Mouse (Mus musculus) lung, postnatal 10 days (tissue): Measurements from ENCODE around the gene Ercc1.

Source experiments
- DNase-seq: peaks from one replicate; pipeline ENCODE4 v3.0.0; 2021

Gene Ercc1

DNA sequence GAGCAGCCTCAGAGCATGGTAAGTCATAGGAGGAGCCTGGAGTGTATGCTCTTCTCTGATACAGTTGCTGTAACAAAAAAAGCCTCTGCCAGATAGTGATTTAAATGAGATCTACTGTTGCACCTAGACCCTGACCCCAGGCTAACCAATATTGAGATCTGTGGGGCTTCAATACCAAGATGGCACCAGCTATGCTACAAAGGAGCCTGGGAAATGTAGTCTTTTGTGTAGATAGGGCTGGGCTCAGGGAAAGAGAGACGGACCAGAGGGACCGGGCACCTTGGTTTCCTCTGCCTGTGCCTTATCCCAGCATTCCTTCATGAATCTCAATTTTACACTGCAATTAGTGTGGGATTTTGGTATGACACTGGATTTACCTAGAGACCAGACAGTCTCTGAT, 28.8 kb downstream of the Ercc1 start:
- no peak for DNase-seq

DNA sequence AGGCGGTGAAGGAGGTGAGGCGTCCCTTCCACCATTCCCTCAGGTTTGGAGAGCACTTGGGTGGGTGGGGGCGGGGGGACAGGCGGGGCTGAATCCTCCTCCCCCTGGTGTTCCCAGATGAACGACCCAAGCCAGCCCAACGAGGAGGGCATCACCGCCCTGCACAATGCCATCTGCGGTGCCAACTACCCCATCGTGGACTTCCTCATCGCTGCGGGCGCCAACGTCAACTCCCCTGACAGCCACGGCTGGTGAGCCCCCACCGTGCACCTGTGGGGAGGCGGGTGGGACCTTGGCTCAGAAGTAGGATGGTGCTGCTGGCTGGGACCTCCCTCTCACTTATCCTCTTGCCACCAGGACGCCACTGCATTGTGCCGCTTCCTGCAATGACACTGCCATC, 30.8 kb downstream of the Ercc1 start:
- no peak for DNase-seq

DNA sequence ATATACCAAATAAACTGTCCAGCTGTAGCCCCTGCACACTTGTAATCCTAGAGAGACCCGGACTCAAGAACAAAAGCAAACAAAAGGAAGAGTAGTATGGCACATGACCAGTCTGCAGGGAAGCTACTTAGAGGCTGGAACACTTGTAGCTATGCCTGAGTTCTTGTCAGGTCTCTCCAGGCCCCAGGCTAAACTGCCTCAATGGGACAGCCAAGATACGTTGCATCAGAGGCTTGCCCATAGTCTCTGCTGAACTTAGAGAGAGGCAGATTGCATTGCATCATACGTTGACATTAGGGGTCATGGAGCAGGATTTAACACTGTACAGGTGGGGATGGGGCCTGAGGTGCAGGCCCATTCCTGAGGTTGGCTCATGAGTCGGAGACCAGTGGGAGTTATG, 31.4 kb downstream of the Ercc1 start:
- DNase-seq: no peak

DNA sequence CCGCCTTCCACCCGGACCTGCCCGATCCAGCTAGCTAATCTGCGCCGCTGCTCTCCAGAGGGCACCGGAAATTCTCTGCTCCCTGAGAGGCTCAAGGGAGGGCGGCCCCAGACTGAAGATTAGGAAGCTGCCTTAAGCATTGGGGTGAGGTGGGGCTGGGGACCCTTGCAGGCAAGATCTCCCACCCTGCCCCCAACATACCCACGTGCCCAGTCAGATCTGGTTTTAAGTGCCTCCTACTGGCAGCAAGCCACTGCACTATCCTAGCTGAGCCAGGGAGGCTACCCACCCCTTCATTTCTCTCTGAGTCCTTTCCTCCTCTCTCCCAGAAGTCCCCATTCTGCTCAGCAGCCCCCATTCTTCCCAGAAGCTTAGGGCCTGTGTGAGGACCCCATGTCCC, 33.5 kb downstream of the Ercc1 start:
- DNase-seq: peak; percentile 36

DNA sequence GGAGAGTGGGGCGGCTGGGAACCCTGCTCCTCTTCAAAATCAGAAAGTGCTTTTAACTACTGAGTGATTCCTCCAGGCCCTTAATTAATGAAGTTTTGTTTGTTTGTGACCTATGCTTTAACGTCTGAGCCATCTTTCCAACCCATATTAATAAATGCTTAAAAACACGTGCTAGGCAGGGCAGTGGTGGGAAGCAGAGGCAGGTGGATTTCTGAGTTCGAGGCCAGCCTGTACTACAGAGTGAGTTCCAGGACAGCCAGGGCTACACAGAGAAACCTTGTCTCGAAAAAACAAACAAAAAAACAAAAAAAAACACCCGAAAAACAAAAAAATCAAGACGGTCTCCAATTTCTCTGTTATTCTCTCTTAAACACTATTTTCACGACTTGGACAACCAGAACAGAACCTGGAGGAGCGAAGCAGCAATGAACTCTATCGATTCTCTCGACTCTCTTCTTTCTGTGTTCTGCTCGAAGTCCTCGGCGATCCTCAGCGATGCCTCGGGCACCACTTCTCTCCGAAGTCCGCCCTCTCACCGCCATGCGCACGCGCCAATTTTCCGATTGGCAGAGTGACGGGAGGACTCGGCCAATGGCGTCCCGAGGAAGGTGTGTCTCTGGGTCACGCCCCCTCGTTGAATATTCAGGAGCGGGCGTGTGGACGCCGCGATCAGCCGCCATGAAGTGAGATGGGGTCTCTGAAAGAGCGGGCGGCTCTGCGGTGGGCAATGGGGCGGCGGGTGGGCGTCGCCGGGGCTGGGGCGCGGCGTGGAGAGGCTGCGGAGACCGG, 37.0 kb downstream of the Ercc1 start, which contains the start of gene Ercc2:
Gene Ercc2, plus strand, starts transcription at position 634 of the 789 bp plus-strand sequence.
- DNase-seq: peak; percentile 100

DNA sequence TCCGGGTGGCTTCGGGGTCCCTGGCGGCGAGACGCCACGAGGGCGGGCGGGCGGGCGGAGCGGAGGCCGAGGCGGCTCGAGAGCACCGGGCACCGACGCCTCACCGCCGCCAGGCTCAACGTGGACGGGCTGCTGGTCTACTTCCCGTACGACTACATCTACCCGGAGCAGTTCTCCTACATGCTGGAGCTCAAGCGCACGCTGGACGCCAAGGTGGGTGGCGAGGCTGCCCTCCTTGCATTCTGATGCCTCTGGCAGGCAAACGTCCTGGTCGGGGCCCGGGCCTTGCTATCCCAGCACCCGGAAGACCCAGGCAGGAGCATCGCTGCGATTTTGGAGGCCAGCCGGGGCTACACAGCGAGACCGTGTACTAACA, 37.6 kb downstream of the Ercc1 start:
- DNase-seq: peak; percentile 32

DNA sequence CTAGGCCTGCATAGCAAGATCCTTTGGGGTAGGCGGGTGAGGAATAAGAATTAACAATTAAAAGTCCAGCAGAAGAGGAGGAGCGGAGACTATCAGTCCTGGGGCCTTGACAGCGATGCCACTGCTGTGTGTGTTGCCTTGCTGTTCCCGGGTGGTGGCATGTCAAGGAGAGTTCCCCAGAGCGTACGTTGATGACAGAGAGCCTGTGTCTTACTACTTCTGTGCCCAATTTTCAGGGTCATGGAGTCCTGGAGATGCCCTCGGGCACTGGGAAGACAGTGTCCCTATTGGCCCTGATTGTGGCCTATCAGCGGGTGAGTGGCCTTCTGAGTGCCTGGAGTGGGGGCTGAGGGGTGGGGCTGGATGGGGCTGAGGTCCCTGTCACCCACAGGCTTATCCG, 39.1 kb downstream of the Ercc1 start:
- no peak for DNase-seq

DNA sequence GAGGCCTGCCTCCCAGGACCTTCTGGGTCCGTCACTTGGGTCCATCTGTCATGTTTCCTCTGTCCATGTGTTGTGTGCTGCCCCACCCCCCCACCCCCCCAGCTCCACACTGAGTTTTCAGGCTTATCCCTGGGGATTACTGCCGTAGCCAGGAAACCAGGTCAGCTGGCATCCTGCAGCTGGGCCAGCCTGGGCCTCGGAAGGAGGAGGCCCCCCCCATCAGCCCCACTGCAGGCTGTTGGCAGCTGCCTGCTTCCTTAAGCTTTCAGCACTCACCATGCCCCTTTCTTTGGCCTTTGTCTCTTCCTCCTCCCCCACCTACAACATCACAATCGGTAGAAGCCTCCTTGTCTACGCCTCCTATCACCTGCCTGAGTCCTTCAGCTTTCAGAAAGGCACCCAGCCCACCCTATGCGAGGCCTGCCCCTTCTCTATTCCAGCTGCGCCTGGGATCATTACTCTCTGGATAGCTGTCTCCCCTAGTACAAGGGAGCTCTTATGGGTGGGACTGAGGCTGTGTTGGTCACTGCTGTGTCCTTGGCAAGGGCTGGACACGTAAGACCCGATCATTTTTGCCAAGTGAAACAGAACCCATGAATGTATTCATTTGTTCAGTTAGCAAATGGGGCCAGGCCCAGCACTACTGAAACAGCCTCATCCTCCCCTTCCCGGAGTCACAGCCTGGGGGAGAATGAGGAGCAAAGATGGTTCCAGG, 44.3 kb downstream of the Ercc1 start:
- no peak for DNase-seq

DNA sequence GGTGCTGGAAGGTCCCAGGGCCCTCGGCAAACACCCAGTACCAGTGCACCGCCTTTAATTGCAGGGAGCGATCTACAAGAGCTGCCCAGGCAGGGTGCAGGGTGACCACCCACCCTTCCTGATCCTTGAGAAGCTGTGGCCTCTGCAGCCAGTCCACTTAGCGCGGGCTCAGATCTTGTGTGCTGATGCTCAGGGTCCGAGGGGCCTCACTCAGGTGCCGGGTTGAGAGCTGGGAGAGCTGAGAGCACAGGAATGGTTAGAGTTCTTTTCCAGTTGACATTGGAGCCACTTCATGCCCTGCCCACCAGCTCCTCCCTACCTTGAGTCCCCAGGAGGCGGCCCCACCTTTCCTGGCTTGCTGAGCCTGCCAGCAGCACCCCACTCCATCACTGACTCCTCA, 49.9 kb downstream of the Ercc1 start:
- DNase-seq: no peak

DNA sequence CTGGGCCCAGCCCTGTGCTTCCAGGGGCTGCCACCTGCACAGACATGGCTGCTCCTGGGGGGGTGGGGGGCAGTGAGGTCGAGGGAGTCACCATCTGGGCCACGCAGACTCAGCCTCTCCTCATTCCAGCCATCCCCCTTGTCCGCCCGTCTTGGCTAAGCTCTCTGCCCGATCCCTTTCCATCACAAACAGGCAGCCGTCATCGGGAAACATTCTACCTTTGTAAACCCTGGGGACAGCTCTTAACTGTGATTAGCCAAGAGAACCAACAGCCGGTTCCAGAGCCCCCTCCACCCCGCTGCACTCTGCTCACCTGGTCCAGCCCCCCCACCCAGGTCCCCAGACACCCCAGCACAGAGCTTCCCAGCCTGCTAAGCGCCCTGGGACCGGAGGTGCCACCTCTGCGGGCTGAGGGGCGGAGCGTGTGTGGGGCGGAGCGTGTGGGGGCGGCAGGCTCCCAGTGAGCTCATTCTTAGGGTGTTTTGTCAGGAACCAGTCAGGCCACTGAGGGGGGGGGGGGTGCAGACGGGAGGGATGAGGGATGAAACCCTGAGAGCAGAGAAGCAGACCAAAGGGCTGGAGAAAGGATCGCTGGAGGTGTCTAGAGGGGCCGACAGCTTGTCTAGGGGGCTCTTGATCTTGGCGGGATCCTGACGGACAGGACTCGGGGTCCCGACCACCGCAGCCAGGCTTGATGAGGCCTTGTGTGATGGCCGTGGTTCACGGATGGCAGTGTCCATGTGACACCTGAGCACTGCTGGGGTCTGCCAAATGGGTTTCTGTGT, 55.1 kb downstream of the Ercc1 start:
- DNase-seq: peak; percentile 83

DNA sequence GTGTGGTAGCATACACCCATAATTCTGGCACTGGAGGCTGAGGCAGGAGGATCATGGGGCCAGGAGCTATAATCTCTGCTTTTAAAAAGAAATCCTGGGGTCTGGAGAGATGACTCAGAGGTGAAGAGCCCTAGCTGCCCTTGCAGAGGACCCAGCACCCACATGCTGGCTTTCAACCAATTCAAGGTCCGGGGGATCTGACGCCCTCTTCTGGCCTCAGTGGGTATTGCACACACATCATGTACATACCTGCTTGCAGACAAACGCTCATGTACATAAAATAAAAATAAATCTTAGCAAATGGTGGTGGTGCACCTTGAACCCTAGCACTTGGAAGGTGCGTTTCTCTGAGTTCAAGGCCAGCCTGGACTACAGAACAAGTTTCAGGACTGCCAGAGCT, 56.4 kb downstream of the Ercc1 start:
- no peak for DNase-seq

DNA sequence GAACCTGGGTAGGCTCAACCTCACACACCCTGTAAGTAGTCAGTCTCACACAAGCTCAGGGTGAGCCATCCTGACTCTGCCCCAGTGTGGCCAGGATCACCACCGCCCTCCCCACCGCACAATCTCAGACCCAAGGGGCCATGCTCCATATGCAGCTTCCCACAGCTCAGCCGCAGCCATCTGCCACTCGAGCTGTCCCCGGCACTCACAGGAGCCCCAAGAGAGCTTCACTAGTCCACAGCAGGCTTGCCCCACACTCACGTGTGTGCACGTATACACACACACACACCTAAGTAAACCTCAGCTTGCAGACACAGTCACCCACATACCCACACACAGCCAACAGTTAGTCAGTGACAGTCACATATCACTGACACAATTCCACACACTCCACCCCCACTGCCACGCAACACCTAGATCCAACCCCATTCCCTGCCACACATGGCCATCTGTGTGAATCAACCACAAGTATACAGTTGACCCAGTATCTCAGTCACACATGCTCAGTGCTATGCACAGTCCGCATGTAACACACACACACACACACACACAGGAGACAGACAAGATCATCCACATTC, 58.0 kb downstream of the Ercc1 start:
- DNase-seq: no peak

DNA sequence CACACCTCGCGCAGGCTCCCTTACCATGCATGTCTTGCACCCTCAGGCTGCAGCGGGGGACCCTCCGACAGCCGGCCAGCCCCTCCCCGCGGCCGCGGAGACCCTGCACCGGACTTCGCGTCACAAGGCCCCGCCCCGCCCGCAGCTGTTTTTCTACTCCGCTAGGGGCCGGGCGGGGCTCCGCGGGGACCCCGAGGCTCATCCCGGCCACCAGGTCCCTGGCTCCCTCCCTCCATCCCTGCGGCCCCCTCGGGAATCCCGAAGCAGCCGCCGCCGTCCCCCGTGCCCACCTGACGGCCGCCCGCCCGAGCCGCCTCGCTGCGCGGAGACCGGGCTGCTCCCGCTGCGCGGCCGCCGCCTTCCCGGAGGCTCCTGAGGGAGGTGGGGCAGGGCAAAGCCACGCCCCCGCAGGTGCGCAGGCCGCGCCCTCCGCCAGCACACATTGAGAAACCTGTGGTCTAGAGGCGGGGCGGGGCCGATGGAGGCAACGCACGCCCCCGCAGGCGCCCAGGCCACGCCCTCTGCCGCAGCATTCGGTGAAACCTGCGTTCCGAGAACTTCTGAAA, 59.2 kb downstream of the Ercc1 start, which contains the start of gene Klc3:
Gene Klc3, minus strand, starts transcription at position 374 of the 566 bp plus-strand sequence.
- peak; percentile 79 for DNase-seq

DNA sequence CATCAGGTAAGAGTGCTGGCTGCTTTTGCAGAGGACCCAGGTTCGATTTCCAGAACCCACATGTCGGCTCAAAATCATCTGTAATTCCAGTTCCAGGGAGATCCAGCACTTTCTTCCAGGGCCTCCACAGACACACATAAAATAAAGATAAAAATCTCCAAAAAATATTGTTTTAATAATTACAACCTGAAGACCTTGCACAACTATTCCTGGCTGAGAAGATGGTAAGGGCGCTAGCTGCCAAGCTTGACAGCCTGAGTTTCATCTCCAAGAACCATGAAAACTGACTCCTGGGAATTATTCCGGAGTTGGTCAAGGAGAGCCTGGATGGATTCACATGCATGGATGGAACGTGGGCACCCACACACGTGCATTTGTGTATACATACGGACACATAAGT, 59.9 kb downstream of the Ercc1 start, which contains the start of gene Ckm:
Gene Ckm, plus strand, starts transcription at position 301 of the 400 bp plus-strand sequence.
- DNase-seq: no peak

DNA sequence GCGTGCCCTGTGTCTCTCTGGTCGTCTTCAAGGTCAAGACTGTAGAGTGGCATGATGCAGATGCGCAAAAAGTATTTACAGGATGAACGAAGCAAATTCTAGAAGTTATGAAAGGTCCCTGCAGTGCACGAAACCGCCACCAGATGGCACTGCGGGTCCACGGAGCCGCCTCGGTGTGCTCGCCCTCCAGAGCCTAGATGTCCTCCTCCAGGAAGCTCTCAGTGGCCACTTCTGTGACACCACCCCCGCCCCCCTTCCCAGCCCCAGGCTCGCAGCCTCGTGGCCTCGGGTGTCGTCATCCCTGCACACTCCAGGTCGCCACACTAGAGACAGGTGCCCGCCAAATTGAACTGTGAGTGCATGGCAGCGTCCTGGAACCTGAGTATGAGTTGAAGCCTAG, 60.8 kb downstream of the Ercc1 start:
- peak; percentile 88 for DNase-seq
